Mouse (Mus musculus): ENCODE results near the gene Exoc3l. TPM values are rescaled to one million over a fixed set of nuclear protein-coding genes. Genes with fewer than 3 reads are reported as not detected.

The Exoc3l gene
- polyA plus RNA-seq, 1 experiment from 2014 or later: 14.2 TPM

GRCm38 (mm10) chr8:105330325-105330724 lies 34.4 kb upstream of the Exoc3l start:
- peaks cover 13% of the 10 kb centered on the region for H3K4me1 ChIP-seq (replicated peaks)
- H3K36me3 ChIP-seq: peaks cover 41% of the 10 kb centered on the region

DNA sequence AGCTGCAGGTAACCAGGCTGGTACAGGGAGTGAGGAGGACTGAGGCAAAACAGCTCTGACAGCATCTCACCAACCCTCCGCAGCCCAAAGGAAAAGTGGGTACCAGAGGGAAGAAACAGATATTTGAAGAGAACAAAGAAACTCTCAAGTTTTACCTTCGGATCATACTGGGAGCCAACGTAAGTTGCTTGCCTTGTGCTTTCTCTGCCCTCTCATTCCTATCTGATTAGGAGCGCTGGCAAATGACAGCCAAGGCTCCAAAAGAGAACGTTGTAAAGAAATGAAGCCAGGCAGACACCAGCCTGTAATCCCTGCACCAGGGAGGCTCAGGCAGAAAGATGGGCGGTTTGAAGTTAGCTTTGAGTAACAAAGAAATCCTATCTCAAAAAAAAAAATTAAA lies 31.1 kb upstream of the Exoc3l start:
- H3K9ac ChIP-seq: peak overlapping the region; percentile 87
- peak overlapping the region; percentile 83 for H3K27ac ChIP-seq (replicated peaks)
- peak overlapping the region; percentile 90 for H3K4me2 ChIP-seq
- ATAC-seq (ENCODE audit: low FRiP score, low read depth): no peak
- peaks cover 44% of the 10 kb centered on the region for H3K36me3 ChIP-seq
- 43% methylated on average over 6 of the region's 6 CpGs for WGBS
- H3K4me1 ChIP-seq (replicated peaks): peaks cover 24% of the 10 kb centered on the region
- H3K9me3 ChIP-seq: no peaks in the 10 kb centered on the region
- H3K27me3 ChIP-seq: no peaks in the 10 kb centered on the region
- H3K4me3 ChIP-seq: peak overlapping the region; percentile 68

More at GRCm38 (mm10) chr8:105330325-105330724, 34.4 kb upstream of the Exoc3l start:
- ATAC-seq (ENCODE audit: low FRiP score, low read depth): no peak
- H3K4me2 ChIP-seq: no peak overlapping the region
- H3K9ac ChIP-seq: no peak overlapping the region
- no peaks in the 10 kb centered on the region for H3K27me3 ChIP-seq
- no peak overlapping the region for H3K4me3 ChIP-seq
- no peak overlapping the region for H3K27ac ChIP-seq (replicated peaks)
- 97% methylated on average over 12 of the region's 12 CpGs for WGBS
- no peaks in the 10 kb centered on the region for H3K9me3 ChIP-seq

GRCm38 (mm10) chr8:105326141-105326672 lies 30.3 kb upstream of the Exoc3l start, which contains the start of the genes Lrrc29 and Tmem208:
TSS of gene Lrrc29 (minus strand) at chr8:105326278.
TSS of gene Tmem208 (plus strand) at chr8:105326354.
- Histone ChIP-seq H3K27ac (replicated peaks) (peak within 1 kb of the TSS; percentile 83), H3K36me3 (peaks cover 36% of the 10 kb centered on the region), H3K9ac (peak within 1 kb of the TSS; percentile 87), H3K9me3 (no peaks in the 10 kb centered on the region), H3K4me1 (replicated peaks) (peaks cover 24% of the 10 kb centered on the region), H3K27me3 (no peaks in the 10 kb centered on the region), H3K4me2 (peak within 1 kb of the TSS; percentile 90), H3K4me3 (peak within 1 kb of the TSS; percentile 68)
- WGBS: under 1% methylated on average over 36 of the region's 36 CpGs
- ATAC-seq (ENCODE audit: low FRiP score, low read depth): peak; percentile 94

GRCm38 (mm10) chr8:105325641-105326093 lies 29.8 kb upstream of the Exoc3l start:
- Histone ChIP-seq H3K4me1 (replicated peaks) (peaks cover 24% of the 10 kb centered on the region), H3K4me2 (peak overlapping the region; percentile 90), H3K27ac (replicated peaks) (peak overlapping the region; percentile 83), H3K4me3 (peak overlapping the region; percentile 68), H3K27me3 (no peaks in the 10 kb centered on the region), H3K36me3 (peaks cover 31% of the 10 kb centered on the region), H3K9ac (peak overlapping the region; percentile 87), H3K9me3 (no peaks in the 10 kb centered on the region)
- WGBS: under 1% methylated on average over 12 of the region's 12 CpGs
- ATAC-seq (ENCODE audit: low FRiP score, low read depth): peak; percentile 65

DNA sequence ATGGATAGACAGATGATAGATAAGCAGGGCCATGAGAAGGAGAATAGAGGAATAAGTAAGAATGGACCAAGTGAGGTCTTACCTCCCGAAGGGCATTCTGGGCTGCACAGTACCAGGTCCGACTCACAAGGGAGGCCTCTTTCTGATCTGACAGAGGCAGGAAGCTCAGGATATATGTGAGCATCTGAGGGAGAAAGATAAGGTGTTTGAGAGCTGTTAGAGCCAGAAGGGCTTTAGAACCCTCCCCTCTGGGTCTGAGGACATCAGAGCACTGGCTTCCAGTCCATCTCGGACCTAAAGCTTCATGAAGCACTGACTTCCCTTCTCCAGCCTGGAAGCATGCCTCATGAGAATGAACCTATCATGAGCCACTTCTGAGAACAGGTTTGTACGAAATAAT lies 27.3 kb upstream of the Exoc3l start:
- 91% methylated on average over 4 of the region's 4 CpGs for WGBS
- Histone ChIP-seq H3K4me1 (replicated peaks) (peaks cover 24% of the 10 kb centered on the region), H3K4me3 (no peak overlapping the region), H3K9ac (no peak overlapping the region), H3K4me2 (no peak overlapping the region), H3K9me3 (no peaks in the 10 kb centered on the region), H3K36me3 (peaks cover 18% of the 10 kb centered on the region), H3K27ac (replicated peaks) (no peak overlapping the region), H3K27me3 (no peaks in the 10 kb centered on the region)
- no peak for ATAC-seq (ENCODE audit: low FRiP score, low read depth)

GRCm38 (mm10) chr8:105318662-105319190 lies 22.8 kb upstream of the Exoc3l start:
- peaks cover 41% of the 10 kb centered on the region for H3K36me3 ChIP-seq
- 91% methylated on average over 11 of the region's 11 CpGs for WGBS

DNA sequence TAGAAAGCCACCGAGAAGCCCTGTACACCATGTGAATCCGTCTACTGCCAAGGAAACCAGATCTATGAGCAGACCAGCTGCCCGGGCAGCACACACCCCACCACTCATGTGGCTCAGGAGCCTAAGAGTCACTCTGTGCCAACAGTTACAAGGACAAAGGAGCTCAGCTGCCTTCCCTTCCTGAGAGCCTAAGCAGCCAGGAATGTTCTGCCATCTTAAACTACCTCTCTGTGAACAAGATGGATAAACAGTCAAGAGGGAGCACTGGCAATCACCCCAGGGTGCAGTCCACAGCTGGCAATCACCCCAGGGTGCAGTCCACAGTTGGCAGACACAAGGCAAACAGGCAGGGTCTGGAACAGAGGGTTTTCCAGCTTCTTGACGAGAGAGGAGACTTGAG lies 22.0 kb upstream of the Exoc3l start:
- H3K4me1 ChIP-seq (replicated peaks): no peaks in the 10 kb centered on the region
- ATAC-seq (ENCODE audit: low FRiP score, low read depth): no peak
- no peak overlapping the region for H3K4me2 ChIP-seq
- WGBS: 72% methylated on average over 4 of the region's 4 CpGs
- peaks cover 49% of the 10 kb centered on the region for H3K36me3 ChIP-seq
- no peak overlapping the region for H3K4me3 ChIP-seq
- no peak overlapping the region for H3K27ac ChIP-seq (replicated peaks)
- H3K9ac ChIP-seq: no peak overlapping the region
- no peaks in the 10 kb centered on the region for H3K27me3 ChIP-seq
- H3K9me3 ChIP-seq: no peaks in the 10 kb centered on the region

More at GRCm38 (mm10) chr8:105318662-105319190, 22.8 kb upstream of the Exoc3l start:
- Histone ChIP-seq H3K9me3 (no peaks in the 10 kb centered on the region), H3K4me3 (no peak overlapping the region), H3K4me2 (no peak overlapping the region), H3K27ac (replicated peaks) (no peak overlapping the region), H3K4me1 (replicated peaks) (no peaks in the 10 kb centered on the region), H3K27me3 (no peaks in the 10 kb centered on the region), H3K9ac (no peak overlapping the region)
- ATAC-seq (ENCODE audit: low FRiP score, low read depth): no peak

- peaks cover 49% of the 10 kb centered on the region for H3K36me3 ChIP-seq
- H3K27me3 ChIP-seq: no peaks in the 10 kb centered on the region
- H3K4me2 ChIP-seq: no peak overlapping the region
- H3K27ac ChIP-seq (replicated peaks): no peak overlapping the region
- no peaks in the 10 kb centered on the region for H3K9me3 ChIP-seq
- no peak overlapping the region for H3K9ac ChIP-seq
- 0 out of 2 replicates have a peak, but pooled peaks have one; percentile 12 for ATAC-seq (ENCODE audit: low FRiP score, low read depth)
- H3K4me1 ChIP-seq (replicated peaks): no peaks in the 10 kb centered on the region
- WGBS: 89% methylated on average over 18 of the region's 18 CpGs
- H3K4me3 ChIP-seq: no peak overlapping the region
These were observed 19.3 kb upstream of the Exoc3l start for GRCm38 (mm10) chr8:105315073-105315769.

- Histone ChIP-seq H3K4me1 (replicated peaks) (no peaks in the 10 kb centered on the region), H3K4me2 (no peak overlapping the region), H3K9me3 (no peaks in the 10 kb centered on the region), H3K4me3 (no peak overlapping the region), H3K36me3 (peaks cover 46% of the 10 kb centered on the region), H3K9ac (no peak overlapping the region), H3K27me3 (no peaks in the 10 kb centered on the region), H3K27ac (replicated peaks) (no peak overlapping the region)
- no peak for ATAC-seq (ENCODE audit: low FRiP score, low read depth)
- 83% methylated on average over 9 of the region's 9 CpGs for WGBS
These were observed 17.9 kb upstream of the Exoc3l start for GRCm38 (mm10) chr8:105313622-105314402.

- no peak overlapping the region for H3K4me2 ChIP-seq
- no peaks in the 10 kb centered on the region for H3K9me3 ChIP-seq
- no peaks in the 10 kb centered on the region for H3K27me3 ChIP-seq
- peaks cover 50% of the 10 kb centered on the region for H3K36me3 ChIP-seq
- no peaks in the 10 kb centered on the region for H3K4me1 ChIP-seq (replicated peaks)
- WGBS: 94% methylated on average over 8 of the region's 8 CpGs
- H3K4me3 ChIP-seq: no peak overlapping the region
- H3K27ac ChIP-seq (replicated peaks): no peak overlapping the region
- no peak for ATAC-seq (ENCODE audit: low FRiP score, low read depth)
- H3K9ac ChIP-seq: no peak overlapping the region
These were observed 17.1 kb upstream of the Exoc3l start for GRCm38 (mm10) chr8:105312891-105313481.

- peaks cover 52% of the 10 kb centered on the region for H3K36me3 ChIP-seq
- H3K9ac ChIP-seq: no peak overlapping the region
- no peaks in the 10 kb centered on the region for H3K4me1 ChIP-seq (replicated peaks)
- no peaks in the 10 kb centered on the region for H3K27me3 ChIP-seq
- H3K4me2 ChIP-seq: no peak overlapping the region
- no peaks in the 10 kb centered on the region for H3K9me3 ChIP-seq
- no peak overlapping the region for H3K27ac ChIP-seq (replicated peaks)
- no peak overlapping the region for H3K4me3 ChIP-seq
- ATAC-seq (ENCODE audit: low FRiP score, low read depth): no peak
- WGBS: 87% methylated on average over 1 of the region's 1 CpGs
These were observed 15.8 kb upstream of the Exoc3l start for GRCm38 (mm10) chr8:105311718-105312117.

All from hindbrain, embryonic 15.5 days (tissue).